Mouse (Mus musculus): ENCODE data around the gene Ehd1.

The Ehd1 gene

DNA sequence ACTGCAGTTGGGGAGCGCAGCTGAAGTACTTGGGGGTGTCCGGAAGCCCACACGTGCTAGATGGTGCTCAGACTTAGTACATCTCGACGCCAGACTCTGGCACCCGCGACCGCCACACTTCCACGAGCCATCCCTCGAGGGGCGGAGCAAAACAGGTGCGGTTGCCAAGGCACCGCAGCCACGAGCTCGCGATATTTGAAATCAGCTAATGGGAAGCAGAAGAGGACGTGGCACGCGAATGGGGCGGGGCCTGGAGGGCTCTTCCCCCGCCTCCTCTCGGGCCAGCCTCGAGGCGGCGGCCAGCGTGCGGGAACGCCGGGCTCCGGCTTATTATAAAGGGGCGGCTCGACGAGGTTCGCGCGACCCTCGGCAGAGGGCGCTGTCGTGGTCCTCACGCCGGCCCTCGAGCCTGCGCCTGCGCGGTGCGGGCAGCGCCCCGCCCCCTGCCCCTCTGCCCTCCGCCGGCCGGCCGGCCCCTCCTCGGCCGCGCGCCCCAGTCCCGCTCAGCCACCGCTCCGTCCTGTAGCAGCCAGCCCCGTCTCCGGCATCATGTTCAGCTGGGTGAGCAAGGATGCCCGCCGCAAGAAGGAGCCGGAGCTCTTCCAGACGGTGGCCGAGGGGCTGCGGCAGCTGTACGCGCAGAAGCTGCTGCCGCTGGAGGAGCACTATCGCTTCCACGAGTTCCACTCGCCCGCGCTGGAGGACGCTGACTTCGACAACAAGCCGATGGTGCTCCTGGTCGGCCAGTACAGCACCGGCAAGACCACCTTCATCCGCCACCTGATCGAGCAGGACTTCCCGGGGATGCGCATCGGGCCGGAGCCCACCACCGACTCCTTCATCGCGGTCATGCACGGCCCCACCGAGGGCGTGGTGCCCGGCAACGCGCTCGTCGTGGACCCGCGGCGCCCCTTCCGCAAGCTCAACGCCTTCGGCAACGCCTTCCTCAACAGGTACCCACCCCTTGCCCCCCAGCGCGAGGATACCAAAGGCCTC is at the start of gene Ehd1:
Gene Ehd1, plus strand, starts transcription at position 300 of the 996 bp plus-strand sequence.
- peak; percentile 93 to 97 for DNase-seq (ENCODE audit: low spot score in 2 of 2)

DNA sequence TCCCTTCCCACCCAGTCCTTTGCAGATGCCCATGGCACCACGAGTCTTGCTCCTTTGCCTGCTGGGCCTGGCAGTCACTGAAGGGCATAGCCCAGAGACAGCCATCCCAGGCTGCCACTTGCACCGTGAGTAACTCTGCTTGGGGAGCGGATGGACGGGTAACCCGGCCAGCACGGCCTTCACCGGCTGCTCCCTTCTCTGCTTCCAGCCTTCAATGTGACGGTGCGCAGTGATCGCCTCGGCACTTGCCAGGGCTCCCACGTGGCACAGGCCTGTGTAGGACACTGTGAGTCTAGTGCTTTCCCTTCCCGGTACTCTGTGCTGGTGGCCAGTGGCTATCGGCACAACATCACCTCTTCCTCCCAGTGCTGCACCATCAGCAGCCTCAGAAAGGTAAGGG is 49.8 kb upstream of the Ehd1 start:
- no peak for DNase-seq (ENCODE audit: low spot score in 2 of 2)

DNA sequence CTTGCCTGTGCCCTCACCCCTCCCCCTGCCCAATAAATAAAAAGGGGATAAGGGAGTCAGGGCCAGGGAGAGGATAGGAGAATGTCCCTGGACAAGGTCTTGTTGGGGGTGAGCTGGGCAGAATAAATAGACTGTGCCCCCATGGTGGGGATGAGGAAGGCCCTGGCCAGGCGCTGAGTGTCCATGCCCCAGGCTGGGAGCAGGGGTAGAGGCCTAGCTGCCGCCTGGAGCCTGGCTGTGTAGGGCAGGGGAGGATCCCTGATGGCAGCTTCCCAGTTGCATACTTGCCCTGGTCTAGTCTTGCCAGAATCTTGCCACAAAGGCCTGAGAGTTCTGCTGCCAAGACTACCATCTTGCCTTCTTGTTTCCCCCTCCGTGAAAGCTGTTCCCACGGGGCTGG is 48.7 kb upstream of the Ehd1 start:
- DNase-seq (ENCODE audit: low spot score in 2 of 2), result no peak

DNA sequence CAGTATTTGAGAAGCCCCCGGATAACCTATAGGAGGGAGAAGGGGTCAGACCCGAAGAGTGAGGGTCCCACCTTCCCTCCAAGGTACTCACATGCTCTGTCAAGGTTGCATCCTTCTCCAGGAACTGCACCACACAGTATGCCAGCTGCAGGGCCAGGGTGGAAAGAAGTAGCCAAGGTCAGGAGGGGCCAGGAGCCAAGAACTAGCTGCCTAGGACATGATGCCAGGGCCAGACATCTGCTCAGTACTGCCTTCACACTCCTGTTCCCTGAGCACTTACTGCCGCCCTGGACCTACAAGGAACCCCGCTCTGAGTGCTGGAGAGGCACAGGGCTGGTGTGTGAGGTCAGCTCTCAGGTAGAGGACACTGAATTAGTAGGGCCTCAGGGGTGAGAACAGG is 46.1 kb upstream of the Ehd1 start:
- DNase-seq (ENCODE audit: low spot score in 2 of 2), result no peak

DNA sequence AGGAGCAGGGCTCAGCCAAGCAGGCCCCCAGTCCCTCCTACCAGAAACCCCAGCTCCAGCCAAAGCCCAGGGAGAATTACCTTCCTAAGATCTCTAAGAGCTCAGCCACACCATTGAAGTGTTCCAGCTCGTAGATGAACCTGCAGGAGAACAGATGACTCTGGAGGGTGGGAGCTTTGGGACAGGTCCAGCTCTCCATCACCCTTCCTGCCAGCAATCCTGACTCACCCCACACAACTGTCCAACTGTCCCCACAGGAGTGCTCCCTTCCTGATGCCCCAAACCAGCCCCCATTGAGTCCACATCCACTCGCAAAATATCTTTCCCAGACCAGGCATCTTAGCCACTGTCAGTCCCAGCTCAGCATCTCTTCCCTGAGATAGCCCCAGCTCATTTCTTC is 45.5 kb upstream of the Ehd1 start:
- no peak for DNase-seq (ENCODE audit: low spot score in 2 of 2)

DNA sequence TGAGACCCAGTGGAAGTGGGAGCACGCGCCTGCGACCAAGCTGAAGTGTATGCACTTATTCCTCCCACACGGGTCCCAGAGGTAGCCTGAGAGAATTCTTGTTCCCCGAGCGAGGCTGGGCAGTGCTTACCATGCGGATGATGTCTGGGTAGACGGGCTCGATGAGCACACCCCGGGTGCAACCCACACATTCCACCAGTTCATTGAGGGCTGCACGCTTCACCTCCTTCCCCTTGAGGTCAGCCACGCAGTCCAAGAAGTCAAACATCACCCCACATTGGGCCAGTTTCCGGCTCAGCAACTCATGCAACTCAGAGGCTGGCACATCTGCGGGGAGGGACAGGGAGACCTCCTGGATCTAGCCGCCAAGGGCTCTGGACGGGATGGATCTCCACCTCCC is 42.9 kb upstream of the Ehd1 start:
- no peak for DNase-seq (ENCODE audit: low spot score in 2 of 2)

DNA sequence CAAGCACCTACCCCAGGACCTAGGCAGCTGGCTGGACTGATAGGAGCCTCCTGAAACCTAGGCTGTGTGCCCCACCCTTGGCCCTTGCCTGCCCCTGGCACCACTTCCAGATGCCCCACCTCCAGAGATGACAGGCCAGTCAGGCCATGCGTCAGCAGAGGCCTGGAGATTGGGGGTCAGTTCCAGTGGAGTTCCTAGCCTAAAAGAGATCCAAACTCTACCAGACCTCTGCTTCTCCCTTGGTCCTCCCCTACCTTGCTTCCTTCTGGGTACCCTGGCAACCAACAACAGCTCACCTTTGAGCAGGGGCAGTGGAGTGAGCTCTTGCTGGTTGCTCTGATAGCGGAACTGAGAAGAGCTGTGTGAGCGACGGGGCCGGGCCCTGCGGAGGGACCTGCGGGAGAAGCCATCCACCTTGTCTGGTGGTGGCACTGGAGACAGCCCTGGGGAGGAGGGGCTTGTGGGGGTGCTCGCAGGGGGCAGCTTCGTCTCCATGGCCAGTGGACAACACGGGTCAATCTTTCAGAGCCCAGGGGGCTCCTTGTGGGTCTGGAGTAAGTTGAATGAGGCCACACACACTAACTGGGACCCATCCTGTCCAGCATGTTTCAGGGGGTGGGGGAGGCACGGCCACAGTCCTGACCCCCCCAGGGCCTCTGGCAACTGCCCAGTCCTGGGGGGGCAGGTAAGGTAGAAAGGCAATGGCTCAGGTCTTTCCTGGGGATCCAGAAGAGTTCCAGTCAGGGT is 42.0 kb upstream of the Ehd1 start:
- DNase-seq (ENCODE audit: low spot score in 2 of 2), result no peak

DNA sequence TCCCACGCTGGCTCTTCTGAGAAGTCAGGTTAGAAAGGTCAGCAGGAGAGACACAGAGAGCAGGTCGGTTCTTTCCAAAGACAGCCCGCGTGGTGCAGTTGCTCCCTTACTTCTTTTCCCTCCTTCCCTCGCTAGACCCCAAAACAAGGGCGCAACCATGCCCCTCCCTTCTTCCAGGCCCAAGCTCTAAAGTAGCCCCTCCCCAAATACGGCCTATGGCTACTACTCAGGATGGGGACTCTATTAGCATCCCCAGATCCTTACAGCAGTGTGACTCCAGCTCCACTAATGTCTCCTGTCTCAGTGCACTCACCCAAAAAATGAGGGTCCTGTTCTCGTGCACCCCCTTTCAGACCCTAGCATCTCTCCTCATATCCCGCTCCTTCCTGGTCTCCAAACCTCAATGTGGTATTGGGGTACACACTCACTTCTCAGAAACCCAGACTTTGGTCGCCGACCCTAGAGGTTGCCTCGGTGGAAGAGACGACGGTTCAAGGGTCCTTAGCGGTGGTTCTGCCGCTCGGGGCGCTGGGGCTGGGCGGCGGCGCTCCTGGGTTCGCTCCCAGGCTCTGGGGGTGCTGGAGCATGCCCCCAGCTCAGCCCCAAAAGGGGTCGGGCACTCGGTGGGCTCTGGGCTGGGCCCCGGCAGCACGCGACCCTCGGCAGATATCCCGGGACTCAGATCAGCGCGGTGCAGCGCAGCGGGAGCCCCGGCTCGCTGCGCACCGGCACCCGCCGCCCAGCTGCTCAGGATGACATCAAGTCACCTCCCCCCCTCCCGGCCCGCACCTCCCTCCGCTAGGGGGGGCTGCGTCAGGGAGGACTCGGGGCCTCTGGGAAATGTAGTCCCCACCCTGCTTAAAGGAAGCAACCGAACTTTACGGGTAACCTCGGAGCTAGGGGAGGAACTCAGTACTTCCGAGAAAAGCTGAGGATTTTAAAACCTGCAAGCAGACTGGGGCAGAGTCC is 41.2 kb upstream of the Ehd1 start, which contains the start of gene Ppp2r5b:
Gene Ppp2r5b, minus strand, starts transcription at position 789 of the 969 bp plus-strand sequence.
- DNase-seq (ENCODE audit: low spot score in 2 of 2), result peak; percentile 88 to 94

DNA sequence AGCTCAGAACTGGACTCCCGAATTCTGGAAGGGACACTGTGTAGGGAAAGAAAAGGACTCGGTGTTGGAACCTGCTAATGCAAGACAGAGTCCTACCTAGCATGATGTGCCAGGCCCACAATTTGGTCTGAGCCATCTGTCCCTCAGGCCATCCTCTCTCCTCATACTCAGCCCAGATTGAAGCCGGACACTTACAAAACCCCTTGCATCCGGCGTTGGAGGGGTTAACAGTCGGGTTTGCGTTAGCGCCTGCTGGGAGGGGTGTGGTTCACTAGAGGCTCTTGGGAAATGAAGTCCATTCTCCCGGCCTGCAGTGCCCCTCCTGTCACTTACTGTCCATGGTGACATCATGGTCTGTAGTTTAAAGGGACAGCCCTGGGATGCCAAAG is 40.5 kb upstream of the Ehd1 start:
- peak; percentile 81 to 85 for DNase-seq (ENCODE audit: low spot score in 2 of 2)

DNA sequence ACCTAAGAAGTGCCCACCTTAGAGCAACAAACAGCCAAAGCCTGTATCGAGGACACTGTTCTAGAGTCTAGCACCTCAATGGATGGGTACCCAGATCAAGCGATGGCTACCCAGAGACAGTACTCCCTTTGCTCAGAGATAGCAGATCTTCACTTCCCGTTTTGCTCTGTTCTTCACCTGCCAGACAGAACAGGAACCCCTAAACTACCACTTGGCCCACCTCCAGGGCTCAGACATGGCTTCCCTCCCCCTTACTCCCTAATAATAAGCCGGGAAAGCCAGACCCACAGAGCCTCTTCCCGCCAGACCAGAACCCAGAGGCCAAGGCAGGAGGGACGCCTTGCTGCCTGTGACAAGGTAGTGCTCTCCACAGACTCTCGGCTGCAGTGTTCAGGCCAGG is 39.7 kb upstream of the Ehd1 start:
- DNase-seq (ENCODE audit: low spot score in 2 of 2), result no peak

DNA sequence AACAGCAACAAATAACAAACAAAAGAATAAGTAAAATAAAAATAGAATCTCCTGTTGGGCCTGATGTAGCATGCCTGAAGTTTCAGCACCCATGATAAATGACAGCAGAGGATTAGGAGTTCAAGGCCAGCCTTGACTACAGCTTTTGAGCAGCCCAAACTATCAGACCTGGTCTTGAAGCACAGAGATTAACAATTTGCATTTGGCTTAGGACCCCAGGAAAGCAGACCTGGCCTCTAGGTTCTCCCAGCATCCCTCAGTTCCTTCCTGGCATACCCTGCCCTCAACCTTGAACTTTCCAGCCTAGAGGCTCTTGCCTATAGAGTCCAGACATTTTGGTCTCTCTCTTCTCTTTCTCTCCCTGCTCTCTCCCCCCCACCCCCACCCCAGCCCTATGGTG is 37.8 kb upstream of the Ehd1 start:
- DNase-seq (ENCODE audit: low spot score in 2 of 2), result no peak

DNA sequence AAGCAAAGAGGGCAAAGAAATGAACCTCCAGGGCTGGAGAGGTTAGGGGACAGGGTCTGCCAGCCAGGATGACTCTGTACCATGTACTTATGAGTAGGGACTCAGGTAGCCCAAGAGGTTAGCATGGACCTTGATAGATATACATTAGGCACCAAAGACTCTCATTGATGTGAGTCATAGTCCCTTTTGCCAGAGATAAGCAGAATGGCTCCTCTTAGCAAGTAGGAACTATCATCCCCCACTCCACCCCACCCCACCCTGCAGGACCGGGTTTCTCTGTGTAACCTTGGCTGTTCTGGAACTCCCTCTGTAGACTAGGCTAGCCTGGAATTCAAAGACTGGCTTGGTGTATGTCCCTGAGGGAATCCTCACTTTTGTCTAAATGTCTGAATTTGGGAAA is 36.4 kb upstream of the Ehd1 start:
- no peak for DNase-seq (ENCODE audit: low spot score in 2 of 2)

DNA sequence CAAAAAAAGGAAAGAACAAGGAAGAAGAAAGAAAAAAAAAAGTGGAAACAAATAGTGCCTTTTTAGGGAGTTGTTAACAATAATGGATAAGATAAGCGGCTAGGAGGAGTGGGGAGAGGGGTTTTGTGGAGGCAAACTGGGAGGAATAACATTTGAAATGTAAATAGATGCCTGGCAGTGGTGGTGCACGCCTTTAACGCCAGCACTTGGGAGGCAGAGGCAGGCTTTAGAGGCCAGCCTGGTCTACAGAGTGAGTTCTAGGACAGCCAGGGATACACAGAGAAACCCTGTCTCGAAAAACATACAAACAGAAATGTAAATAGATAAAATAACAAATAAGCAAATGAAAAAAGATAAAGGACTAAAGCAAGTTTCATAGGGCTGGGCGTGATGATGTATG is 35.8 kb upstream of the Ehd1 start:
- no peak for DNase-seq (ENCODE audit: low spot score in 2 of 2)

DNA sequence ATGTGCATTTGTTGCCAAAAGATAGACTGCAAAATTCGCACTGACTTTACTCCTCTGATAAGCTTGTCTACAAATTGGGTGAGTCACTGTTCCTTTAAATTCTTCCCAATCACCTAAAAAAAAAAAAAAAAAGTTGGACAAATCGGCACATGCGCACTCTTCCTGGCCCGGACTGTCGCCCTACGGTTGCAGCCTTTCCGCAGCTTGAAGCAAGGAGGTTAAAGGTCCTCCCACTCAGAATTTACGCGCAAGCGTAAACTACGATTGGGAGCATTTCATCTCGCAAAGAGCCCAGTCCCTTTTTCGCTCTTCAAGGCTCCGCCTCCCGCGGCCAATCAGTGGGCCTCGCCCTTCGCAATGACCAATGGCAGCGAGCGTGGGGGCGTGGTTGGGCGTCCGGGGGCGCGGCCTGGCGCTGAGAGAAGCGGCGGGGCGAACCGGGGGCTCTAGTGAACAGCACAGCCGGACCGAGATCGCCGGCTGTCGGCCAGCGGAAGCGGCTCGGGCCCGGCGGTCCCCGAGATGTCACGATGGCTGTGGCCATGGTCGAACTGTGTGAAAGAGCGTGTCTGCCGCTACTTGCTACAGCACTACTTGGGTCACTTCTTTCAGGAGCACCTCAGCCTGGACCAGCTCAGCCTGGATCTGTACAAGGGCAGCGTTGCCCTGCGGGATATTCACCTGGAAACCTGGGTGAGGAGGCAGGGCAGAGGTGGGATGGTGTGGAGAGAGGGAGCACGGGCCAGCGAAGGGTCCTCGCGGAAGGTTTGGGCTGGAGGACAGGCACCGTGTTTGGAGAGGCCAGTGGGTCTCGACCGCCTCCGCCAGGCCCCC is 35.0 kb upstream of the Ehd1 start, which contains the start of gene Atg2a:
Gene Atg2a, plus strand, starts transcription at position 395 of the 834 bp plus-strand sequence.
- DNase-seq (ENCODE audit: low spot score in 2 of 2), result peak; percentile 95 to 98

DNA sequence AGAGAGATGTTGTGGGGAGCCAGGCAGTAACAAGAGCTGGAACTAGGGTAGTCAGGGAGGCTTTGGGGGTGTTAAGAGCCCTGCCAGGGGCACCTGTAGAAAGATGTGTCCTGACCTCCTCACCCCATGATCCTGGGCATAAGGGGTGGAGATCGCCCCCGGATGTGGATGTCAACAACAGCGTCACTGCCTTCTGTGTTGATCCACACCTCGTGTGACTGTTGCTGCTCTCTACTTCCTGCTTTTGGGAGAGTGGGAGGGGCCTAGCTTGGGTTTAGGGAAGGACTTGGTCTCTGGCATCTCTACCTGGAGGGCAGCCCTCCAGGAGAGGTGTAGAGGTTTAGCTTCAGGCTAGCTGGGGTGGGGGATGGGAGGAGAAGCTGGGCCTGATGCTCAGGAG is 34.2 kb upstream of the Ehd1 start:
- peak; percentile 36 to 48 for DNase-seq (ENCODE audit: low spot score in 2 of 2)

DNA sequence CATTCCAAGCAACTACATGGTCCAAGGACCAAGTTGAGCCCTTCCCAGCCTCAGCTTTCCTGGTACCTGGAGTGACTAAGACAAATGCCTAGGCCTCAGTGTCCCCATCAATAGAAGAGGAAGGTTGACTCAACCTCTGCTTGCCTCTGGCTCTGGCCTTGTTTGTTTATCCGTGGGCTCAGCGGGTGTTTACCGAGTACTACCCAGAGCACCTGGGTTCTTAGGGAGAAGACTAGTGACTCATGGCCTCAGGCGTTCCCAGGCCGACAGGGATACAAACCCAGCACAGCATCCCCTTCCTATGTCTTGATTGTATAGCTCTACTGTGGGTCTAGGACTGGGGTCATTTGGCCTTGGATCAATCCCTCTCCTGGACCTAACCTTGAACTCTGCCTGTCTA is 33.3 kb upstream of the Ehd1 start:
- DNase-seq (ENCODE audit: low spot score in 2 of 2), result no peak

DNA sequence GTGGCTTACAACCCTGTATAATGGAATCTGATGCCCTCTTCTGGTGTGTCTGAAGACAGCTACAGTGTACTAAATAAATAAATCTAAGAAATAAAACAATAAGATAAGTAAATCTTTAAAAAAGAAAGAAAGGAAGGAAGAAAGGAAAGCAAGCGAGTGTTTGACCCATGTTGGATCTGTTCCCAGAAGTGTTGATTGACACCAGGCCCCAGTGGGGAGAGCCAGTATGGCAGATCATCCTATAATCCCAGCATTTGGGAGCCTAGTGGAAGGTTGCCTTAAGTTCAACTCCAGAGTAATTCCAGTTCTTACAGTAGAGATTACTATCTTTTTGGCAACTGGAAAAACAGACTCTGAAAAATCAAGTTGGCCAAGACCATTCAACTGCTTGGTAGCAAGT is 30.7 kb upstream of the Ehd1 start:
- no peak for DNase-seq (ENCODE audit: low spot score in 2 of 2)

DNA sequence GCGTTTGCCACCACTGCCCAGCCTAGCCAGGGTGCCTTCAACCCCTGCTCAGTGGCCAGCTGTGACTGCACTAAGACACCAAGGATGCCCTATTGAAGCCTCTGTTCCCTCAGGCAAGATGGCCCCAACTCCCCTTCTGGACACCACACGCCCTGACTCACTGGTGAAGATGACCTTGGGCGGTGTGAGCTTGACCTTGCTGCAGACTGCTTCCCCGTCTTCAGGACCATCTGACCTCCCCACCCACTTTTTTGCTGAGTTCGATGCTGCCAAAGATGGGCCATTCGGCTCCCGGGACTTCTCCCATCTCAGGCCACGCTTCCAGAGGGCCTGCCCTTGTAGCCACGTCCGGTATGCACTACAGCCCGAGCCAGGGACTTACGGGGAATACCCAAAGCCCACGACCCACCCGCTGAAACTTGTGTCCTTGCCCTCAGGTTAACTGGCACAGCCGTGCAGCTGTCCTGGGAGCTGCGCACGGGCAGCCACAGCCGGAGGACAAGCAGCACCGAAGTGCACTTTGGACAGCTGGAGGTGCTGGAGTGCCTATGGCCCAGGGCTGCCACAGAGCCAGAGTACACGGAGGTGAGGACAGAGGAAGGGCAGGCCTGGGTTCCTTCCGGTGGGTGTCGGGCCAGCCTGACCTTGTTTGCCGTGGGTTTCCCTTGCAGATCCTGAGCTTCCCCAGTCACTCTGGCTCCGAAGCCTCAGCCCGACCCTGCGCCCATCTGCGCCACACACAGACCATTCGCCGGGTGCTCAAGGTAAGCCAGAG is 28.8 kb upstream of the Ehd1 start:
- no peak for DNase-seq (ENCODE audit: low spot score in 2 of 2)

DNA sequence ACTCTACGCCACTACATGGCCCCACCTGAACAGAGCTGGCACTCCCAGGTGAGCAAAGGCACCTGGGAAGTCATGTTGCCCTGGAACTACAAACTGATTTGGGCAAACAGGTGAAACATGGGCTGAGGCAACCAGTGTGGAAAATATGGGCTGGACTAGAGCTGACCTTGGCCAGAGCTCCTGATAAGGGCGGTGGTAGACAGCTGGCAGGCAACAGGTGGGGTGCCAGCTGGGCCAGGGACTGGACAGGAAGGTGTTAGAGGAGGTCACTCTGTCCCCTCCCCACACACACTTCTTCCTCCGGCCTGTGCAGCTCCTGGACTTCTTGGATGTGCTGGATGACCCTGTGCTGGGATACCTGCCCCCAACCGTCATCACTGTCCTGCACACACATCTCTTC is 23.5 kb upstream of the Ehd1 start:
- DNase-seq (ENCODE audit: low spot score in 2 of 2), result no peak

DNA sequence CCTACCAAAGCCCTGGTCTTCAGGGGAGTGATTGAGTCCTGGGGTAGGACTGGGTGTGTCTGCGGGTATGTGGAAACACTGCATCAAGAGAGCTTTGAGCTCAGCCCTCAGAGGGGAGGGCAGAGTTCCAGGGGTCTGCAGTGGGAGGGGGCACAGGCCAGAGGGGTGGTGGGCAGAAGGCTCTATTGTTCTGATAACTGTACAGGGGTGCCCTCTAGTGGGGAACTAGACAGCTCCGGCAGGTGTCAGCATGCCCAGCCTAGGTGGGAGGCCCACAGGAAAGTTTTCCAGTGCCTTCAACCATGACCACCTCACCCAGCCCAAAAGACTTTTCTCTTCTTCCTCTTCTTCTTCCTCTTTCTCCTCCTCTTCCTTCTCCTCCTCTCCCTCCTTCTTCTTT is 16.1 kb upstream of the Ehd1 start:
- DNase-seq (ENCODE audit: low spot score in 2 of 2), result no peak

Measured in urinary bladder, adult 18-20 months (tissue).